Mouse (Mus musculus) midbrain, embryonic 10.5 days (tissue): ENCODE results near the gene Rad51b. TPM values are rescaled to one million over a fixed set of nuclear protein-coding genes. Genes with fewer than 3 reads are reported as not detected.

Source experiments
- DNase-seq: peaks from one replicate; pipeline ENCODE4 v3.0.0-alpha.2; 2017; ENCODE audit warnings: low spot score
- H3K27ac ChIP-seq: fragments of 300-500 bp; sonication (generic); replicated peaks from 2 replicates; pipeline ENCODE4 v1.5.1; 2016; ENCODE audit warnings: mild to moderate bottlenecking
- H3K27me3 ChIP-seq: fragments of 300-500 bp; sonication (generic); 2 replicates; pipeline ENCODE4 v1.6.1; 2016; ENCODE audit warnings: low read depth, mild to moderate bottlenecking; ENCODE audit not compliant: poor library complexity, severe bottlenecking
- H3K36me3 ChIP-seq: fragments of 300-500 bp; sonication (generic); 2 replicates; pipeline ENCODE4 v1.6.1; 2016; ENCODE audit warnings: mild to moderate bottlenecking, moderate library complexity
- H3K4me1 ChIP-seq: fragments of 300-500 bp; sonication (generic); 2 replicates; pipeline ENCODE4 v1.6.1; 2016
- H3K4me3 ChIP-seq: fragments of 300-500 bp; sonication (generic); 2 replicates; pipeline ENCODE4 v1.5.1; 2016; ENCODE audit warnings: mild to moderate bottlenecking, moderate library complexity
- H3K9me3 ChIP-seq: fragments of 300-500 bp; sonication (generic); replicated peaks from 2 replicates; pipeline ENCODE4 v1.6.1; 2016; ENCODE audit warnings: mild to moderate bottlenecking
- WGBS: fragments of 180-500 bp; shearing (Covaris S2); methylation state at CpG from one replicate; pipeline ENCODE4 v1.1.7; 2016; 5-methylcytosine and 5-hydroxymethylcytosine counted together
- polyA plus RNA-seq: library from polyadenylated mRNA; unstranded; fragments of >200 nt; fragmentation: Nextera tagmentation; extraction: Ambion mirVana; gene quantifications from 2 replicates; pipeline ENCODE4 v1.2.1, GENCODE M21; 2016

Gene Rad51b
- polyA plus RNA-seq, 1 experiment from 2014 or later = 7.8 TPM

DNA sequence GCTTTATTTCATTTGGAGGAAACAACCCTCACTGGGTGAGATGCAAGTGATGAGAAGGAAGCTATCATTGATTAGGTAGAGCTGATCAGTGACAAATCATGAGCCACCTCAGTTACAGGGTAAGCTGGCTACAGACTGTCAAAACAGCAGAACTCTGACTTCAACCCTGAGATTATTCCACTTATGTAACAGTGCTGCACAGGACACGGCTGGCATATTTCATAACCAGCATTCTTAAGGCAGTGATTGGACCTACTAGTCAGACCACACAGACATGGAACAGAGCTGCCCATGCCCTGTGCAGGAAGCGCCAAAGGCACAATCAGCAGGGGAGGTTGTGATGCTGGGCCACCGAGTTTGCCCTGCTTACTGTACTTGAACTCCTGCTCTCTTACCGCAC, 155.8 kb downstream of the Rad51b start:
- no peaks in the 10 kb centered on the region for H3K27me3 ChIP-seq
- H3K36me3 ChIP-seq = no peaks in the 10 kb centered on the region
- peaks cover 14% of the 10 kb centered on the region for H3K4me1 ChIP-seq
- 92% methylated on average over 4 of the region's 4 CpGs for WGBS
- no peak overlapping the region for H3K27ac ChIP-seq
- DNase-seq = no peak
- no peak overlapping the region for H3K4me3 ChIP-seq
- H3K9me3 ChIP-seq = no peaks in the 10 kb centered on the region

DNA sequence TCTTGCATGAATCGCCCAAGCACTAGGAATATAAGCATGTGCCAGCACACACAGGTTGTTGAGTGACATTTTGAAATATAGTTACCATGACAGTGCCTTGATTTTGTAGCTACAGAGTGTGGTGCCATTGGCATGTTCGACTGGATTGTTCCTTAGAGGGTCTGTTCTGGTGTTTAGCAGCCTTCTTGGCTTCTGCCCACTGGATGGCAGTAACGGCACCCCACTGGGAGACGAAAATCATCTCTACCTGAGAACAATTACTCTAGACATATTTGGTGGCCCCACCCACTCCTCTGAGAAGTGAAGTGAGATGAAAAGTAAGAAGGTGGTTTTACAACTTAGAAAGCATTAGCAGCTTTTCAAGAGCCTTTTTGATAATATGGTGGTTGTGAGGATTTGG, 156.9 kb downstream of the Rad51b start:
- Histone ChIP-seq H3K36me3 (no peaks in the 10 kb centered on the region), H3K27me3 (no peaks in the 10 kb centered on the region), H3K4me3 (no peak overlapping the region), H3K4me1 (peaks cover 14% of the 10 kb centered on the region), H3K9me3 (no peaks in the 10 kb centered on the region), H3K27ac (no peak overlapping the region)
- no peak for DNase-seq
- 83% methylated on average over 4 of the region's 4 CpGs for WGBS

DNA sequence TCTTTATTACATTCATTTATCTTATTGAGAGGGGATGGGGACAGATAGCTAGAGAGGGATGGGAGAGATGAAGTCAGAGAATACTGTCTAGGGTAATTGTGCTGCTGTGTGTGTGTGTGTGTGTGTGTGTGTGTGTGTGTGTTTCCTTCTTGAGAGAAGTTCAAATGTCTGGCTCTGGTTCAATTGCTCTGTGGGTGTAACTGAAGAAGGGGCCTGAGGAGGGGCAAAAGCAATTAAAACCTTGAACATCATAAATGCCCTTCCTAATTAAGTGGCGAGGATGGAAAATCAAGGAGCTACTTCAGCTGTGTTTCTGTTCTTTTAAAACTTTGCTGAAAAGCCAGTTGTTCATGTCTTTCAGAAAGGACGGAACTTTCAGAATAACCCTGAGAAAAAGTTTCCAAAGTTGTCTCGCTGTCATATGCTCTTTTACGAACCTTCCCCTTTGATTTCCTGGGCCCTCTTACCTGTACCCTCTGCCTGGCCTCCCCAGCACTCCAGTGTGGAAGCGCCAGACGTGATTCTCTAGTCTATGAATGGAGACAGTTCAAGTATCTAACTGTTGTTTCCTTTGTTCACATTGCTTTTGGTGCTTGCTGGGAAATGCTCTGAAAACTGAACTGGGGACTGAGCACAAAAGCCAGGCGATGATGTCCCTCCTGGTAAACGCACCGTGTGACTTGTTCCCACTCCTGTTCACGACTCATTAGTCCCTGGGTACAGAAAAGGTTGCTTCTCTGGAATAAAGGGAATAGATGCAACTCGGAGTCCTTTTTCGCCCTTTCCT, 158.2 kb downstream of the Rad51b start:
- H3K27ac ChIP-seq = 0 out of 2 replicates have a peak overlapping the region, but pooled peaks have one; percentile 6
- H3K36me3 ChIP-seq = no peaks in the 10 kb centered on the region
- WGBS = 68% methylated on average over 12 of the region's 12 CpGs
- H3K4me3 ChIP-seq = no peak overlapping the region
- H3K27me3 ChIP-seq = no peaks in the 10 kb centered on the region
- H3K9me3 ChIP-seq = no peaks in the 10 kb centered on the region
- no peak for DNase-seq
- H3K4me1 ChIP-seq = peaks cover 12% of the 10 kb centered on the region

DNA sequence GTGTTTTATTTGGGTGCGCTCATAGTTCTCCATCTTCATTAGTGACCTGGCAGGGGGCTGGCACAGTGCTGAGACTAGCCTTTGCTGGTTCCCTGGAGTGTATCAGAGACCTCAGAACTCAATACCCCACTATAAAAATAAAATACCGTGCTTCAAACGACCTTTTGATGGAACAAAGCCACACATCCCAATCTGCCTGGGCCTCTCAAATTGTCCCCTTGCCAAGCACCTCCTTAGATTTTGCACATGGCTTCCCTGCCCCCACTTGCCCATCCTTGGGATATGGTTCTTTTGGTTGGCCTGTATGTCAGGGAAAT, 158.7 kb downstream of the Rad51b start:
- no peak for DNase-seq
- WGBS = 59% methylated on average over 3 of the region's 3 CpGs
- Histone ChIP-seq H3K27me3 (no peaks in the 10 kb centered on the region), H3K36me3 (no peaks in the 10 kb centered on the region), H3K4me3 (no peak overlapping the region), H3K9me3 (no peaks in the 10 kb centered on the region), H3K4me1 (peaks cover 12% of the 10 kb centered on the region), H3K27ac (0 out of 2 replicates have a peak overlapping the region, but pooled peaks have one; percentile 6)

DNA sequence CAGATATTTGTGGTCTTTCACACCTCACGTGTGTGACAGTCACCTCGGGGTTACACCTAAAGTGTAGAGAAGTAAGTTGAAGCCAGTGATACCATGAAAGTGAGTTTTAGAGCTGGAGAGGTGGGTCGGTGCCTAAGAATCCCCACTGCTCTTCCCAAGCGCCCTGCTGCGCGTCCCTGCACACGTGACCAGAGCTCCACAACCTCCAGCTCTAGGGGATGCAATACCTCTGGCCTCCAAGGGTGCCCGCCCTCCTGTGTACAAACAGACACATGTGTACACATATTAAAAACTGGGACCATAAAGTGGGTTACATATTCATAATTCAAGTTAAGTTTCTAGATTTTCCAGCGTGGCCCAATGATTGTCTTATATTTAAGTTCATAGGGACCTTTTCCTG, 159.2 kb downstream of the Rad51b start:
- WGBS = 88% methylated on average over 9 of the region's 9 CpGs

DNA sequence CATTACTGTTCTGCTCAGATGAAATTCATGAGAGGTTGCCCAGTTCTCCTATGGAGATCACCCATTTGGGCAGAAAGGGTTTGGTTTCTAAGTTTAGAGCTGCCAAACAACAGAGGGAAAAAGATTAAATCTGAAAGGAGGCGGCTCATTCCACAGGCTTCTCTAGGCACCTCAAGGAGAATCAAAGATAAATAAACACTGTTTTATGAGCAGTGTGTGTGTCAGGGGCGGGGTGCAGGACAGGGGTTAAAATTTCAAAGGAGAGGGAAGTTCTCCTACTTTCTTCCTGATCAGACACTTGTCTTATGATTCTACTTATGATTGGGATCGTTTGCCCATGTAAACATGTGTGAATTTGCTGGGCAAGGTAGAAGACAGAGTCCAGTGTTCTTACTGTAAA, 166.3 kb downstream of the Rad51b start:
- H3K27ac ChIP-seq = no peak overlapping the region
- 79% methylated on average over 3 of the region's 3 CpGs for WGBS

More for the DNA sequence above, 159.2 kb downstream of the Rad51b start:
- Histone ChIP-seq H3K27ac (0 out of 2 replicates have a peak overlapping the region, but pooled peaks have one; percentile 6), H3K27me3 (no peaks in the 10 kb centered on the region), H3K36me3 (no peaks in the 10 kb centered on the region), H3K9me3 (no peaks in the 10 kb centered on the region), H3K4me1 (peaks cover 12% of the 10 kb centered on the region), H3K4me3 (no peak overlapping the region)
- no peak for DNase-seq

DNA sequence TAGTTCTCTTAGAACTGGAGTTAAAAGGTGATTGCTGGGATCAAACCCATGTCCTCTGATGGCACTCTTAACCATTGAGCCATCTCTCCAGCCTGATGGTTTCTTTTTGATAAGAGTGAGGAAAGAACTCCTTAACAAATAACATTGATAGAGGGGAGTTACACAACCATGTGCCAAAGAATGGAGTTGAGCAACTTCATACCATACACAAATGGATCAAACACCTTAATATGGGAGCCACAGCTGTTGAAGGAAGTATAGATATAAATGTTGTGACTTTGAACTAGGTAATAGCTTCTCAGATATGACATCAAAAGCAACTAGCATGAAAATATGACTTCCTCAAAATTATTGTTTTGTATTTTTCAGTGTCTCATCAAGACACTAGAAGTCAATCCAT, 173.0 kb downstream of the Rad51b start:
- no peak overlapping the region for H3K4me3 ChIP-seq
- DNase-seq = no peak
- no peaks in the 10 kb centered on the region for H3K27me3 ChIP-seq
- H3K9me3 ChIP-seq = no peaks in the 10 kb centered on the region; the same call in 1 of the 2 replicates
- H3K36me3 ChIP-seq = no peaks in the 10 kb centered on the region
- H3K27ac ChIP-seq = no peak overlapping the region
- H3K4me1 ChIP-seq = no peaks in the 10 kb centered on the region

More for the DNA sequence above, 166.3 kb downstream of the Rad51b start:
- Histone ChIP-seq H3K36me3 (no peaks in the 10 kb centered on the region), H3K4me1 (peaks cover 8% of the 10 kb centered on the region; the same call in 1 of the 2 replicates), H3K9me3 (no peaks in the 10 kb centered on the region; the same call in 1 of the 2 replicates), H3K27me3 (no peaks in the 10 kb centered on the region), H3K4me3 (no peak overlapping the region)
- DNase-seq = no peak

DNA sequence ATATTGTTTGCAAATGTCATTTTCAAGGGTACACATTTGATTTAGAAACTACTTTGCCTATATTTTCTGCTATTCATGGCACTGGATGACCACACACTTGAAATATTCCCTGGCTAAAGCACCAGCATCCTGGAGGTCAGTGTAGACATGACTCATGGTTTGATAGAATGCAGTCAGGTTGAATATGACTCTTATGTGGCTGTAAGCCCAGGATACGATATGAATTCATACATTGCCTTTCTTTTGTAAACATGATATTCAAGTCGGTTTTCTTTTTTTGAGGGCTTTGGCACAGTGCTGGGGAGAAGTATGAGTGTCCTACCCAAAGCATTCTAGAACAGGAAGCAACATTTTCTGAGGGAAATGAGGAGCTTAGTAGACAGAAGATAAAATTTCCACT, 174.8 kb downstream of the Rad51b start:
- 90% methylated on average over 2 of the region's 2 CpGs for WGBS
- Histone ChIP-seq H3K4me1 (peaks cover 5% of the 10 kb centered on the region; the same call in 1 of the 2 replicates), H3K36me3 (no peaks in the 10 kb centered on the region), H3K9me3 (no peaks in the 10 kb centered on the region; the same call in 1 of the 2 replicates), H3K27ac (no peak overlapping the region), H3K4me3 (no peak overlapping the region), H3K27me3 (no peaks in the 10 kb centered on the region)
- DNase-seq = no peak

DNA sequence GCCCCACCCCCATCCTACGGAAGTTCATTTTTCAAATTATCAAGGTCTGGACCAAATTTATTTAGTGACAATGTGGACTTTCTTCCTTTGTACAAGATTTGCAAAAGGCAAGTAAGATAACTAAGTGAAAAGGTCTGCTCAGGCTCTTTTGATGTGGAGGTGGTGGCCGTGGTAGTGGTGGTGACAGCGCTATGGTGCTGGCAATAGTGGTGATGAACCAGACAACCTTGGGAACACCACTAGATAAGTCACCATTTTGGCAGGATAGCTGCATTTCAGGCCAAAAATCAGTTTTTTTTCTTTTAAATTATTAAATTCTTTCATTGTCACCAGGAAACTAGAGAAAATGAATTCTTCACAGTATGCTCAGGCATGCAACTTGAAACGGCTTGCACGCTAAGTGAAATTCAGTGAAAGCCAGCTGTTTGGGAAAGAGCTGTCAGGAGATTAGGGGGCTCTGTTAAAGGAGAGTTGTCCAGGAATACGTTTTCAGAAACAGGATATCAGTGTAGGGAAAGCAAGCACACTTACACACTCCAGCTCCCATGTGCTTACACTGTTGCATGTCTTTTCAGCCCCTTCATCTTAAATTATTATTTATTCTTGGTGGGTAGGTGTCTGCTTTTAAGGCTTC, 179.4 kb downstream of the Rad51b start:
- no peaks in the 10 kb centered on the region for H3K9me3 ChIP-seq
- DNase-seq = no peak
- H3K4me3 ChIP-seq = no peak overlapping the region
- WGBS = 83% methylated on average over 6 of the region's 6 CpGs
- H3K4me1 ChIP-seq = peaks cover 5% of the 10 kb centered on the region; the same call in 1 of the 2 replicates
- no peaks in the 10 kb centered on the region for H3K36me3 ChIP-seq
- no peaks in the 10 kb centered on the region for H3K27me3 ChIP-seq
- no peak overlapping the region for H3K27ac ChIP-seq

DNA sequence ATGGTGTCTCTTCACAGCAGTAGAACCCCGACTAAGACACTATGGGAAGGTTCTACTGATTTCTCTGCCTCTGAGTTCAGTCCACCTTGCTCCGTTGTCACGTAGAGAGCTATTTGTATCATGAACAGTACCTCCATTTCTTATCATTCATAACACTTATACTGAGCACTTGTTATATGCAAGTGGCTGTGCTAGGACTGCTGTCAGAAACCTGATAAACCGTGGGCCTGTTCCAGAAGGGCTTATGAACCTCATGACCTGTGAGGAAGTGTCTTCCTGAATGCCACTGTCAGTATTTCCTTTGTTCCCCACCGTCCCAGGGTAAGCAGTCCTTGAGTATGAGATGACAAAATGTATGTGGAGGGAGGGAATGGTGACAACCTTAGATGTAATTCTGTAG, 181.7 kb downstream of the Rad51b start:
- peaks cover 5% of the 10 kb centered on the region; the same call in 1 of the 2 replicates for H3K4me1 ChIP-seq
- no peak overlapping the region for H3K27ac ChIP-seq
- no peaks in the 10 kb centered on the region for H3K9me3 ChIP-seq
- WGBS = 85% methylated on average over 5 of the region's 5 CpGs
- no peaks in the 10 kb centered on the region for H3K27me3 ChIP-seq
- DNase-seq = no peak
- no peaks in the 10 kb centered on the region for H3K36me3 ChIP-seq
- H3K4me3 ChIP-seq = no peak overlapping the region

DNA sequence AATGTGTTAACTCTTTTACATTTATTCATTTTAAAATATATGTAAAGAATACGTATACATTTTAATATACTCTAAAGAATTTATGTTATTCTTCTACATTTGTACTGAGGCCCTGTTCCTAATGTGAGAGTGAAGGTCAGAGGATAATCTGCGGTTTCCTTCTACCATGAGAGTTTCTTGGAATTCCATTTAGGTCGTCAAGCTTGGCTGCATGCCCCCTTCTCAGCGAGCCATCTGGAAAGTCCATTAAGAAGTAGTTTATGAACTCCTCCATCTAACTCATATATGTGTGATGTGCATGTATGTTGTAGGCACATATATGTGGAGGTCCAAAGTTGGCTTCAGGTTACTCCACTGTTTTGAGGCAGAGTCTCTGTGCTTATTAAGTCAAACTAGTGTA, 188.4 kb downstream of the Rad51b start:
- Histone ChIP-seq H3K27me3 (no peaks in the 10 kb centered on the region), H3K4me3 (no peak overlapping the region), H3K36me3 (no peaks in the 10 kb centered on the region), H3K9me3 (no peaks in the 10 kb centered on the region), H3K4me1 (no peaks in the 10 kb centered on the region), H3K27ac (no peak overlapping the region)
- no peak for DNase-seq
- 90% methylated on average over 4 of the region's 4 CpGs for WGBS

DNA sequence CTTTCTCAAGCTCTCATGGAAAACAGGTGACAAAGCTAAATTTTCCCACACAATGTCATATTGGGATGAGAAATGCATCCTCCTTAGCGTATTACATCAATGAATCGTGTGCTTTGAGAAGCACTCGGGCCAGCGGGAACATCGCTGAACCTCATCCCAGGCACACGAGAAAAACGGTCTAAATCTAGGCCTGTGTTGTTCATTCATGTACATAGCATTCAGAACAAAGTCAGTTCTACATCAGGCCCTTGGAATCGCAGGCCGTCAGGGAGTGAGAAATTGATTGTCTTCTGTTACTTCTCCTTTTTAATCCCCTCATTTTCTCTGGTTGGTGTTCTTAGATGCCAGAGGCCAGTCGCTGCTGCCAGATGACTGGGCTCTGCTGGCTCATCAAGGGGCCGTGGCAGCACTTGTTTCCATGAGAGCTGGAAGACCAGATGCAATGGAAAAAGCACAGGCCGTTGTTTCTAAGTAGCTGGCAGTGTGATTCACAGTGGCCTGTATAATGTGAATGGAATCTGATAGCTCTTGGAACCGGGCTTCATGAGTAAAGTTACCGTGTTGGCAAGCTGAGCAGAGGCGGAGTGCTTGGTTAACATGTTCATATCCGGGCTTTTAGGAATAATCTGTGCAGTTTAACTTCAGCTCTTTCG, 191.6 kb downstream of the Rad51b start:
- H3K9me3 ChIP-seq = no peaks in the 10 kb centered on the region
- H3K4me3 ChIP-seq = no peak overlapping the region
- no peak overlapping the region for H3K27ac ChIP-seq
- no peak for DNase-seq
- no peaks in the 10 kb centered on the region for H3K36me3 ChIP-seq
- WGBS = 90% methylated on average over 17 of the region's 17 CpGs
- no peaks in the 10 kb centered on the region for H3K27me3 ChIP-seq
- no peaks in the 10 kb centered on the region for H3K4me1 ChIP-seq

DNA sequence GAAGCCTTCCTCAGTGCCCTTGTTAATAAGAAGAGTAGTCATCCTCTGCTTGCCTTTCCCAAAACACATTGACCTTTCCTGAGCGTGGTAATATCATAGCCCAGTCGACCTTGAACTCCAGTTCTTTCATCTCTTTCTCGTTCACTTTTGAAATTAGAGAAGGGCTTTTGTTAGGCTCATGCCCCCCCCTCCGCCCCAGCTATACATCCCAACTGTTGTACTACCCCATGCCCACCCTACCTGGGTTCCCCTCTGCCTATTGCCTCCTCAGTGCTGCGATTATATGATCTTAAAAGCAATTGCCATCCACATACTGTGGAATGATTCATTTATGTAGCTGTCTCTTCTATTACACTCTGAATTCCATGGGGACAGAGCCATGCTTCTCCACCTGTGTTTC, 193.5 kb downstream of the Rad51b start:
- Histone ChIP-seq H3K4me3 (no peak overlapping the region), H3K27ac (no peak overlapping the region), H3K36me3 (no peaks in the 10 kb centered on the region), H3K4me1 (no peaks in the 10 kb centered on the region), H3K27me3 (no peaks in the 10 kb centered on the region), H3K9me3 (no peaks in the 10 kb centered on the region)
- no peak for DNase-seq
- 87% methylated on average over 5 of the region's 5 CpGs for WGBS
